Mouse (Mus musculus) hindbrain, embryonic 14.5 days (tissue): ENCODE results near the gene Fut11. TPM values are rescaled to one million over a fixed set of nuclear protein-coding genes. Genes with fewer than 3 reads are reported as not detected.

ENCODE experiments used
- ATAC-seq: fragments of 200-750 bp; cut with Nextera tagmentation; 2 replicates; pipeline ENCODE4 v1.8.0; 2017; ENCODE audit warnings: moderate number of reproducible peaks, mild to moderate bottlenecking, moderate TSS enrichment, moderate library complexity; ENCODE audit not compliant: low FRiP score
- DNase-seq: peaks from one replicate; pipeline ENCODE4 v3.0.0-alpha.2; 2015; ENCODE audit warnings: low spot score
- H3K27ac ChIP-seq: fragments of 300-500 bp; sonication (generic); 2 replicates; pipeline ENCODE4 v1.5.1; 2014; ENCODE audit warnings: mild to moderate bottlenecking, moderate library complexity
- H3K27me3 ChIP-seq: fragments of 300-500 bp; sonication (generic); 2 replicates; pipeline ENCODE4 v1.6.1; 2014; ENCODE audit warnings: mild to moderate bottlenecking, low read length, mixed read lengths; ENCODE audit not compliant: control insufficient read depth, insufficient read depth
- H3K36me3 ChIP-seq: fragments of 300-500 bp; sonication (generic); replicated peaks from 2 replicates; pipeline ENCODE4 v1.6.1; 2014; ENCODE audit not compliant: control insufficient read depth, insufficient read depth
- H3K4me1 ChIP-seq: fragments of 300-500 bp; sonication (generic); replicated peaks from 2 replicates; pipeline ENCODE4 v1.6.1; 2014; ENCODE audit warnings: antibody characterized with exemption, low read length, mixed read lengths; ENCODE audit not compliant: control insufficient read depth, insufficient read depth
- H3K4me2 ChIP-seq: fragments of 300-500 bp; sonication (generic); replicated peaks from 2 replicates; pipeline ENCODE4 v1.6.1; 2014; ENCODE audit warnings: mild to moderate bottlenecking, moderate library complexity
- H3K4me3 ChIP-seq: fragments of 300-500 bp; sonication (generic); replicated peaks from 2 replicates; pipeline ENCODE4 v1.5.1; 2014; ENCODE audit warnings: mild to moderate bottlenecking, low read length
- H3K9ac ChIP-seq: fragments of 300-500 bp; sonication (generic); 2 replicates; pipeline ENCODE4 v1.6.1; 2014
- H3K9me3 ChIP-seq: fragments of 300-500 bp; sonication (generic); 2 replicates; pipeline ENCODE4 v1.6.1; 2016; ENCODE audit warnings: low read length; ENCODE audit not compliant: control insufficient read depth
- WGBS: fragments of 180-500 bp; shearing (Covaris S2); extraction: QIAGEN DNeasy Blood & Tissue Kit; methylation state at CpG from one replicate; pipeline ENCODE4 v1.1.7; 2014; 5-methylcytosine and 5-hydroxymethylcytosine counted together
- polyA plus RNA-seq: library from polyadenylated mRNA; unstranded; fragments of >200 nt; fragmentation: Nextera tagmentation; extraction: Ambion mirVana; gene quantifications from 2 replicates; pipeline ENCODE4 v1.2.1, GENCODE M21; 2014

Fut11 gene
- polyA plus RNA-seq, 1 experiment from 2014 or later, result 25.1 TPM

- Histone ChIP-seq H3K4me2 (no peak overlapping the region), H3K9ac (no peak overlapping the region), H3K27ac (no peak overlapping the region), H3K27me3 (no peaks in the 10 kb centered on the region), H3K36me3 (peaks cover 64% of the 10 kb centered on the region), H3K9me3 (no peaks in the 10 kb centered on the region), H3K4me1 (peaks cover 10% of the 10 kb centered on the region), H3K4me3 (no peak overlapping the region)
- no peak for ATAC-seq
- DNase-seq, result no peak
- WGBS, result 40% methylated on average over 14 of the region's 14 CpGs
Measured at GRCm38 (mm10) chr14:20737306-20737705, 42.5 kb downstream of the Fut11 start.

GRCm38 (mm10) chr14:20738511-20738910, 43.7 kb downstream of the Fut11 start:
- no peak overlapping the region for H3K4me2 ChIP-seq

DNA sequence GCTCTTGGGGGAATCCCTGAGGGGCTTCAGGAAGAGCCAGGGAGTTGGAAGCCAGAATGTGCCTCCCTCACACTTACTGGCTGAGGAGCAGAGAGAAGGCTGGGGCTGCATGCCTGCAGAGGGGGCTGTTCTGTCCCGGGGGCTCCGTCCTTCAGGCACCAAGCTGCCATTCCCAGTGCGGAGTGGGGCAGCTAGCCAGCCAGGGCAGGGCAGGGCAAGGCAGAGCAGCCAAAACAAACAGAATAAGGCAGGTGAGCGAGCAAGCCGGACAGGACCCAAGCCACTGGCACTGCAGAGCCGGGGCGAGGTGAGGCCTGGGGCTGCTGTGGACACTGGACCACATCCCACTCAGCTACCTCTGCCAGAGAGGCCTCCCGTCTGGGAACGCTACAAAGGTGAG, 46.5 kb downstream of the Fut11 start:
- WGBS, result 93% methylated on average over 9 of the region's 9 CpGs
- ATAC-seq (no peak), DNase-seq (no peak)
- H3K9ac ChIP-seq, result no peak overlapping the region
- H3K36me3 ChIP-seq, result peaks cover 87% of the 10 kb centered on the region
- no peak overlapping the region for H3K4me3 ChIP-seq
- no peaks in the 10 kb centered on the region for H3K27me3 ChIP-seq
- no peaks in the 10 kb centered on the region for H3K4me1 ChIP-seq
- no peaks in the 10 kb centered on the region for H3K9me3 ChIP-seq
- H3K4me2 ChIP-seq, result no peak overlapping the region
- H3K27ac ChIP-seq, result no peak overlapping the region

More at GRCm38 (mm10) chr14:20738511-20738910, 43.7 kb downstream of the Fut11 start:
- Histone ChIP-seq H3K4me1 (peaks cover 4% of the 10 kb centered on the region), H3K9ac (no peak overlapping the region), H3K27ac (no peak overlapping the region), H3K36me3 (peaks cover 72% of the 10 kb centered on the region), H3K27me3 (no peaks in the 10 kb centered on the region), H3K9me3 (no peaks in the 10 kb centered on the region), H3K4me3 (no peak overlapping the region)
- no peak for ATAC-seq
- 94% methylated on average over 8 of the region's 8 CpGs for WGBS
- no peak for DNase-seq

DNA sequence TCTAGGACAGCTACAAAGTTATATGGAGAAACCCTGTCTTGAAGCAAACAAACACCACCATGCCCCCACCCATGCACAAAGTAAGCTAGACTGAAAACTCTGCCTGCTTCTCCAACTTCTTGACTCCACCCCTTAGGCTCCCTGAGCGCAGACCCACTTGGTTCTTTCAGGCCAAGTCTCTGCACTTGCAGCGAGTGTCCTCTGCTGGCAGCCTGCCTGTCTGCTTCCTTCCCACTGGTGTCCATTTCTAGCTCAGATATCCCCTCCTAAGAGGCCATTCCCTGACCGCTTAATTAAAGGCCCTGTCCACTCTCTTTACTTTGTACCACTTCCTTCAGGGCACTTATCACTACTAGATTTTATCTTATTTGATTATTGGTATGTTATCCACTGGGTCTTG, 48.8 kb downstream of the Fut11 start:
- WGBS, result 89% methylated on average over 3 of the region's 3 CpGs
- H3K9ac ChIP-seq, result no peak overlapping the region
- H3K36me3 ChIP-seq, result peaks cover 78% of the 10 kb centered on the region
- H3K4me1 ChIP-seq, result no peaks in the 10 kb centered on the region
- H3K9me3 ChIP-seq, result no peaks in the 10 kb centered on the region
- no peaks in the 10 kb centered on the region for H3K27me3 ChIP-seq
- H3K27ac ChIP-seq, result no peak overlapping the region
- H3K4me2 ChIP-seq, result no peak overlapping the region
- ATAC-seq (no peak), DNase-seq (no peak)
- H3K4me3 ChIP-seq, result no peak overlapping the region

GRCm38 (mm10) chr14:20746935-20747334, 52.2 kb downstream of the Fut11 start:
- peaks cover 53% of the 10 kb centered on the region for H3K36me3 ChIP-seq
- DNase-seq, result no peak
- H3K4me3 ChIP-seq, result no peak overlapping the region
- no peaks in the 10 kb centered on the region for H3K9me3 ChIP-seq
- H3K4me2 ChIP-seq, result no peak overlapping the region
- no peak for ATAC-seq
- H3K27me3 ChIP-seq, result no peaks in the 10 kb centered on the region
- no peak overlapping the region for H3K27ac ChIP-seq
- H3K9ac ChIP-seq, result no peak overlapping the region
- WGBS, result 91% methylated on average over 3 of the region's 3 CpGs
- no peaks in the 10 kb centered on the region for H3K4me1 ChIP-seq

DNA sequence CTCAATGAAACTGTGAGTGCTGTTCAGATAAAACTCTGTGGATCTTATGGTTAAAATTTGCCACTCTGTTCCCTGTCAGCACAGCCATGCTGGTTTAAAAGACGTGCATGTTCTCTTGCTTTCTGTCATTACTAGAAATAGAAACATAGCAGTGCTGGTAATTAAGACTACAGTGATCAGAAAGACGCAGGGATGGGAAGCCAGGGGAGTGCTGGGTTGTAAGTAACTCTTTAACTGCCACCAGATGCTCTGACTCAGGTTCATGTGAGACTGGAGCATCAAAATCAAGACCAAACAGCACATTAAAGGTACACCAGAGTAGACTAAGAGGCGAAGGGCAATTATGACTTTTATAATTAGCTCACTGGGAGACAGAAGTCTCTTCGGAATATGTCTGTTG, 53.6 kb downstream of the Fut11 start:
- ATAC-seq, result no peak; the same call in 1 of the 2 replicates
- Histone ChIP-seq H3K36me3 (peaks cover 48% of the 10 kb centered on the region), H3K9ac (no peak overlapping the region), H3K4me1 (no peaks in the 10 kb centered on the region), H3K4me2 (no peak overlapping the region), H3K27me3 (no peaks in the 10 kb centered on the region), H3K9me3 (no peaks in the 10 kb centered on the region), H3K27ac (no peak overlapping the region), H3K4me3 (no peak overlapping the region)
- 68% methylated on average over 4 of the region's 4 CpGs for WGBS
- DNase-seq, result no peak

GRCm38 (mm10) chr14:20749494-20750051, 54.8 kb downstream of the Fut11 start:
- Histone ChIP-seq H3K27ac (no peak overlapping the region), H3K36me3 (peaks cover 48% of the 10 kb centered on the region), H3K4me1 (no peaks in the 10 kb centered on the region), H3K9ac (no peak overlapping the region), H3K4me3 (no peak overlapping the region), H3K9me3 (no peaks in the 10 kb centered on the region), H3K4me2 (no peak overlapping the region), H3K27me3 (no peaks in the 10 kb centered on the region)
- 87% methylated on average over 4 of the region's 4 CpGs for WGBS
- ATAC-seq (no peak), DNase-seq (no peak)

- Histone ChIP-seq H3K27ac (no peak overlapping the region), H3K4me1 (no peaks in the 10 kb centered on the region), H3K9ac (no peak overlapping the region), H3K4me2 (no peak overlapping the region), H3K9me3 (no peaks in the 10 kb centered on the region), H3K36me3 (peaks cover 48% of the 10 kb centered on the region), H3K27me3 (no peaks in the 10 kb centered on the region), H3K4me3 (no peak overlapping the region)
- ATAC-seq, result no peak
- 91% methylated on average over 5 of the region's 5 CpGs for WGBS
- DNase-seq, result no peak
Measured at GRCm38 (mm10) chr14:20750503-20750902, 55.7 kb downstream of the Fut11 start.
